15 mouse cellular contexts compared by ENCODE assay signal in the genomic region with DNA sequence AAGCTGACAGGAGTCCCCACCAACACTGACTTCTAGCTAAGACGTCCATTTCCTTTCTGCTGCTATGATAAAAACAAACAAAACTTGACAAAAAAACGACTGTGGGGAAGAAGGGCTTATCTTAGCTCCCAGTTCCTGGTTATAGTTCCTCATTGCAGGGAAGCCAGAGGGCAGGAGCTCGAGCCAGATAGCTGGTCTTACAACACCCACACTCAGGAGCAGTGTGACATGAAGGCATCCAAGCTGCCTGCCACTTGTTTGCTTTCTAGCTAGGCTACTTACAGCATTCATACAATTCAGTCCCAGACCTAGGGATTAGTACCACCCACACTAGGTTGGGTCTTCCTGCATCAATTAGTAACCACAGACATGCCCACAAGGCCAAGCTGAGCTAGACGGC.
A peak's percentile ranks its signal among the peaks of the same experiment; 100 is the strongest.
DNase-seq lines count a peak whose midpoint lies in the region; ATAC-seq lines count a peak whose summit lies in the region.
"Had no signal": no experiment of that assay in that cellular context is flagged by ENCODE, and none has a peak within 500 bp of the region (broad histone marks: within the 10 kb centered on the region; RNA-seq: fewer than 3 reads in every experiment).

No protein-coding gene starts in this region.

- no peak overlapping the region for H3K27ac ChIP-seq in midbrain, embryonic 11.5 days (ENCODE audit: low read depth, low read length)
- no peak overlapping the region for H3K27ac ChIP-seq in midbrain, embryonic 10.5 days (replicated peaks)
- no peak overlapping the region for H3K27ac ChIP-seq in neural tube, embryonic 15.5 days (replicated peaks)
- H3K27ac ChIP-seq: heart, embryonic 13.5 days; hindbrain, embryonic 12.5 days; midbrain, embryonic 12.5 days; neural tube, embryonic 12.5 days had no signal

- H3K4me2 ChIP-seq in midbrain, embryonic 11.5 days = no peak overlapping the region
- H3K4me2 ChIP-seq in neural tube, embryonic 15.5 days = no peak overlapping the region
- H3K4me2 ChIP-seq: heart, embryonic 13.5 days; hindbrain, embryonic 12.5 days; midbrain, embryonic 12.5 days; neural tube, embryonic 12.5 days had no signal

- 71% methylated on average over 4 of the region's 4 CpGs for WGBS in midbrain, embryonic 11.5 days
- WGBS in midbrain, embryonic 10.5 days = 63% methylated on average over 4 of the region's 4 CpGs
- WGBS in neural tube, embryonic 15.5 days = 76% methylated on average over 4 of the region's 4 CpGs

- no peak for ATAC-seq in midbrain, embryonic 11.5 days (ENCODE audit: low FRiP score)
- ATAC-seq in neural tube, embryonic 15.5 days (ENCODE audit: low FRiP score) = no peak
- no peak for ATAC-seq in erythroid progenitor cell, adult 5-6 weeks (replicated peaks; ENCODE audit: low FRiP score, poor library complexity, severe bottlenecking)
- ATAC-seq: CD4-positive, CD25-positive, alpha-beta regulatory T cell, adult 4 months had no signal

- H3K36me3 ChIP-seq in midbrain, embryonic 11.5 days (ENCODE audit: control insufficient read depth, insufficient read depth, low read length) = no peaks in the 10 kb centered on the region
- no peaks in the 10 kb centered on the region for H3K36me3 ChIP-seq in midbrain, embryonic 10.5 days
- H3K36me3 ChIP-seq in neural tube, embryonic 15.5 days = peaks cover 3% of the 10 kb centered on the region; the same call in 1 of the 2 replicates
- H3K36me3 ChIP-seq: heart, embryonic 13.5 days; neural tube, embryonic 12.5 days had no signal

- peak; percentile 64 for DNase-seq in midbrain, embryonic 11.5 days (ENCODE audit: low spot score, missing footprints)
- DNase-seq in midbrain, embryonic 10.5 days (ENCODE audit: low spot score) = no peak
- peak; percentile 40 for DNase-seq in liver
- DNase-seq in lung, postnatal 25 days (ENCODE audit: low spot score) = peak; percentile 23
- DNase-seq in cerebellum, postnatal 14 days = no peak
- DNase-seq in cerebellum, postnatal 25 days = no peak
- DNase-seq: kidney, adult 18-20 months; thymus, postnatal 36 days had no signal

- no peaks in the 10 kb centered on the region for H3K4me1 ChIP-seq in midbrain, embryonic 11.5 days (ENCODE audit: control insufficient read depth, insufficient read depth, low read length)
- H3K4me1 ChIP-seq in midbrain, embryonic 10.5 days = peaks cover 3% of the 10 kb centered on the region; the same call in 1 of the 2 replicates
- H3K4me1 ChIP-seq in neural tube, embryonic 15.5 days = peaks cover 3% of the 10 kb centered on the region
- H3K4me1 ChIP-seq: heart, embryonic 13.5 days had no signal

- H3K9ac ChIP-seq in midbrain, embryonic 11.5 days (ENCODE audit: low read length) = no peak overlapping the region
- H3K9ac ChIP-seq in neural tube, embryonic 15.5 days (replicated peaks) = no peak overlapping the region
- H3K9ac ChIP-seq: heart, embryonic 13.5 days; hindbrain, embryonic 12.5 days; midbrain, embryonic 12.5 days; neural tube, embryonic 12.5 days had no signal

- H3K27me3 ChIP-seq in midbrain, embryonic 11.5 days (ENCODE audit: control insufficient read depth, insufficient read depth, low read length) = no peaks in the 10 kb centered on the region
- no peaks in the 10 kb centered on the region for H3K27me3 ChIP-seq in midbrain, embryonic 10.5 days (ENCODE audit: low read depth, poor library complexity, severe bottlenecking)
- H3K27me3 ChIP-seq in neural tube, embryonic 15.5 days (replicated peaks) = no peaks in the 10 kb centered on the region
- H3K27me3 ChIP-seq: heart, embryonic 13.5 days; hindbrain, embryonic 12.5 days; midbrain, embryonic 12.5 days; neural tube, embryonic 12.5 days had no signal

- H3K4me3 ChIP-seq in midbrain, embryonic 11.5 days (ENCODE audit: low read depth, low read length) = no peak overlapping the region
- no peak overlapping the region for H3K4me3 ChIP-seq in midbrain, embryonic 10.5 days
- no peak overlapping the region for H3K4me3 ChIP-seq in neural tube, embryonic 15.5 days (replicated peaks)
- H3K4me3 ChIP-seq: heart, embryonic 13.5 days; hindbrain, embryonic 12.5 days; midbrain, embryonic 12.5 days; neural tube, embryonic 12.5 days had no signal

- H3K9me3 ChIP-seq in midbrain, embryonic 11.5 days (ENCODE audit: control insufficient read depth, low read length) = no peaks in the 10 kb centered on the region
- no peaks in the 10 kb centered on the region for H3K9me3 ChIP-seq in midbrain, embryonic 10.5 days (replicated peaks)
- H3K9me3 ChIP-seq in neural tube, embryonic 15.5 days (replicated peaks) = no peaks in the 10 kb centered on the region
- H3K9me3 ChIP-seq: heart, embryonic 13.5 days; hindbrain, embryonic 12.5 days; midbrain, embryonic 12.5 days; neural tube, embryonic 12.5 days had no signal

Comparison
In these comparisons a context has a peak if more than half of its experiments do, and no peak if none do; other contexts are left out.
1. DNase-seq: peak in midbrain, embryonic 11.5 days (single experiment), liver (single experiment) and lung, postnatal 25 days (single experiment); none in midbrain, embryonic 10.5 days (single experiment), cerebellum, postnatal 14 days (0 of 2) and cerebellum, postnatal 25 days (0 of 2).